Mouse (Mus musculus): ENCODE measurements at regions not wholly inside any gene's neighbourhood (a gene's known extent, or its start where the extent isn't known, plus 50 kb on each side); places are given as distances from the start of the nearest gene placed in this dataset.

GRCm38 (mm10) chr2:117618063-117618462, 275.3 kb upstream of the Rasgrp1 start:
- TF ChIP-seq CTCF (IDR thresholded peaks at IDR 0.05; ENCODE audit: control insufficient read depth, insufficient read depth, insufficient read length) (no peak), MAX (IDR thresholded peaks at IDR 0.05) (no peak), USF1 (IDR thresholded peaks at IDR 0.05; ENCODE audit: low read depth) (no peak), CEBPB (IDR thresholded peaks at IDR 0.05; ENCODE audit: low read depth) (no peak), MYOD1 (IDR thresholded peaks at IDR 0.05; ENCODE audit: control insufficient read depth, insufficient read length, low read depth) (no peak), FOSL1 (IDR thresholded peaks at IDR 0.05; ENCODE audit: insufficient read depth, low read length, poor library complexity, severe bottlenecking) (no peak)

All from C2C12 (cell line).